Mouse (Mus musculus) spleen, adult 2 months (tissue): Measurements from ENCODE around the gene Mrpl55.

Experiments used
- CTCF ChIP-seq: fragments of 200-500 bp; IDR thresholded peaks from 2 replicates; pipeline ENCODE4 v1.5.1; 2011; ENCODE audit warnings: mild to moderate bottlenecking, inconsistent platforms; ENCODE audit not compliant: insufficient read depth, insufficient read length, insufficient replicate concordance; ENCODE audit errors: extremely low read depth
- POLR2A ChIP-seq: fragments of 200-500 bp; IDR thresholded peaks from 2 replicates; pipeline ENCODE4 v1.6.1; 2011; ENCODE audit warnings: low read depth, low read length, inconsistent platforms

GRCm38 (mm10) chr11:59169807-59170206 is 32.5 kb upstream of the Mrpl55 start:
- TF ChIP-seq CTCF = no peak
- TF ChIP-seq POLR2A = no peak
